Mouse (Mus musculus): ENCODE measurements around the gene Gpcpd1.

GRCm38 (mm10) chr2:132505828-132506227 lies 81.7 kb downstream of the Gpcpd1 start:
- no peak for TF ChIP-seq POLR2A (IDR thresholded peaks at IDR 0.05; ENCODE audit: control insufficient read depth, low read depth, low read length)
- no peak for TF ChIP-seq CTCF (IDR thresholded peaks at IDR 0.05; ENCODE audit: control insufficient read depth, insufficient read depth, insufficient replicate concordance, low read depth, low read length)

Data from testis, adult 2 months (tissue).